Comparison of ENCODE assay signal across 19 mouse cellular contexts in genomic region chrX:134577896-134578295, GRCm38 (mm10). TPM values are rescaled to one million over a fixed set of nuclear protein-coding genes. Genes with fewer than 3 reads are reported as not detected.
"Had no signal": no experiment of that assay in that cellular context is flagged by ENCODE, and none has a peak within 500 bp of the region (broad histone marks: within the 10 kb centered on the region; RNA-seq: fewer than 3 reads in every experiment).

No protein-coding gene starts in this region.

- ATAC-seq: midbrain, embryonic 16.5 days had no signal

- H3K9me3 ChIP-seq: midbrain, embryonic 10.5 days; midbrain, embryonic 12.5 days; neural tube, embryonic 13.5 days; neural tube, embryonic 15.5 days had no signal

- H3K9ac ChIP-seq: lung, embryonic 14.5 days; midbrain, embryonic 12.5 days; neural tube, embryonic 13.5 days; neural tube, embryonic 15.5 days had no signal

- H3K4me3 ChIP-seq: midbrain, embryonic 10.5 days; midbrain, embryonic 12.5 days; myocyte; neural tube, embryonic 13.5 days; neural tube, embryonic 15.5 days had no signal

- H3K36me3 ChIP-seq: midbrain, embryonic 10.5 days; midbrain, embryonic 12.5 days; neural tube, embryonic 13.5 days; neural tube, embryonic 15.5 days had no signal

- H3K27ac ChIP-seq: midbrain, embryonic 10.5 days; midbrain, embryonic 12.5 days; neural tube, embryonic 13.5 days; neural tube, embryonic 15.5 days had no signal

- H3K4me1 ChIP-seq: midbrain, embryonic 10.5 days; midbrain, embryonic 12.5 days; neural tube, embryonic 13.5 days; neural tube, embryonic 15.5 days had no signal

- H3K4me2 ChIP-seq: lung, embryonic 14.5 days; midbrain, embryonic 12.5 days; neural tube, embryonic 13.5 days; neural tube, embryonic 15.5 days had no signal

- H3K27me3 ChIP-seq: midbrain, embryonic 12.5 days; neural tube, embryonic 13.5 days; neural tube, embryonic 15.5 days had no signal

- DNase-seq: lung, adult 18-20 months; lung, embryonic 14.5 days; lung, postnatal 10 days; lung, postnatal 4 days; midbrain, embryonic 14.5 days; retina, postnatal 1 day; right cerebral cortex, adult 18-20 months; right cerebral cortex, postnatal 25 days; right cerebral cortex, postnatal 4 days; spleen, adult 18-20 months; thymus, adult 18-20 months; thymus, postnatal 14 days; thymus, postnatal 36 days had no signal

RNA-seq across cellular contexts. Expression of gene Btk, which starts 5.5 kb away (rescaled TPM):
- polyA plus RNA-seq: myocyte had no signal
